In genomic region chr6:125603234-125603633, GRCm38 (mm10) we compare ENCODE assay signal across 8 mouse cellular contexts. TPM values are rescaled to one million over a fixed set of nuclear protein-coding genes. Genes with fewer than 3 reads are reported as not detected.
DNase-seq lines count a peak whose midpoint lies in the region; ATAC-seq and TF ChIP-seq lines count a peak whose summit lies in the region.

No protein-coding gene starts in this region.

- H3K4me2 ChIP-seq in embryonic facial prominence, embryonic 13.5 days: peak overlapping the region; percentile 41
- 0 out of 2 replicates have a peak overlapping the region, but pooled peaks have one; percentile 15 for H3K4me2 ChIP-seq in limb, embryonic 11.5 days (ENCODE audit: low read depth, severe bottlenecking)
- H3K4me2 ChIP-seq in midbrain, embryonic 12.5 days (replicated peaks): peak overlapping the region; percentile 25

- H3K27me3 ChIP-seq in embryonic facial prominence, embryonic 13.5 days: no peaks in the 10 kb centered on the region; the same call in 1 of the 2 replicates
- H3K27me3 ChIP-seq in kidney, adult 2 months (replicated peaks; ENCODE audit: control insufficient read depth, insufficient read depth, low read length): no peaks in the 10 kb centered on the region
- no peaks in the 10 kb centered on the region for H3K27me3 ChIP-seq in limb, embryonic 11.5 days (ENCODE audit: control insufficient read depth, insufficient read depth, low read length)
- peaks cover 27% of the 10 kb centered on the region for H3K27me3 ChIP-seq in midbrain, embryonic 12.5 days

- no peak for TF ChIP-seq POLR2A in kidney, adult 2 months (IDR thresholded peaks at IDR 0.05; ENCODE audit: low read depth, low read length)

- WGBS in embryonic facial prominence, embryonic 13.5 days: 8% methylated on average over 18 of the region's 18 CpGs
- WGBS in kidney, adult 2 months: 6% methylated on average over 18 of the region's 18 CpGs
- WGBS in limb, embryonic 11.5 days: 7% methylated on average over 18 of the region's 18 CpGs
- 5% methylated on average over 18 of the region's 18 CpGs for WGBS in midbrain, embryonic 12.5 days

- no peak overlapping the region for H3K4me3 ChIP-seq in embryonic facial prominence, embryonic 13.5 days
- H3K4me3 ChIP-seq in kidney, adult 2 months (ENCODE audit: insufficient read depth, low read depth, low read length): no peak overlapping the region
- H3K4me3 ChIP-seq in limb, embryonic 11.5 days (ENCODE audit: low read depth, low read length): no peak overlapping the region
- H3K4me3 ChIP-seq in midbrain, embryonic 12.5 days: no peak overlapping the region

- H3K9ac ChIP-seq in embryonic facial prominence, embryonic 13.5 days: no peak overlapping the region
- H3K9ac ChIP-seq in limb, embryonic 11.5 days (ENCODE audit: low read length): no peak overlapping the region
- no peak overlapping the region for H3K9ac ChIP-seq in midbrain, embryonic 12.5 days (replicated peaks)

- no peaks in the 10 kb centered on the region for H3K9me3 ChIP-seq in embryonic facial prominence, embryonic 13.5 days
- no peaks in the 10 kb centered on the region for H3K9me3 ChIP-seq in limb, embryonic 11.5 days (ENCODE audit: control insufficient read depth, low read length)
- no peaks in the 10 kb centered on the region for H3K9me3 ChIP-seq in midbrain, embryonic 12.5 days

- peaks cover 41% of the 10 kb centered on the region for H3K4me1 ChIP-seq in embryonic facial prominence, embryonic 13.5 days
- H3K4me1 ChIP-seq in kidney, adult 2 months (ENCODE audit: control insufficient read depth, insufficient read depth, low read length): no peaks in the 10 kb centered on the region
- H3K4me1 ChIP-seq in limb, embryonic 11.5 days (ENCODE audit: control insufficient read depth, insufficient read depth, low read length): no peaks in the 10 kb centered on the region
- H3K4me1 ChIP-seq in midbrain, embryonic 12.5 days: 0 out of 2 replicates have a peak, but pooled peaks cover 4% of the 10 kb centered on the region

- ATAC-seq in embryonic facial prominence, embryonic 13.5 days (ENCODE audit: insufficient number of reproducible peaks, insufficient read depth, low FRiP score, low TSS enrichment, low read depth): no peak
- peak; percentile 44; the same call in 1 of the 2 replicates for ATAC-seq in limb, embryonic 11.5 days (ENCODE audit: insufficient number of reproducible peaks, low FRiP score, low TSS enrichment, low read depth)
- ATAC-seq in midbrain, embryonic 12.5 days (ENCODE audit: low FRiP score, low read depth): peak; percentile 59
- ATAC-seq in activated CD4-positive, CD25-positive, alpha-beta regulatory T cell, adult 4 months: no peak

- TF ChIP-seq CTCF in kidney, adult 2 months (conservative IDR thresholded peaks at IDR 0.05; ENCODE audit: insufficient read depth, insufficient read length, low read depth, low read length): peak; percentile 84

- H3K27ac ChIP-seq in embryonic facial prominence, embryonic 13.5 days: no peak overlapping the region
- H3K27ac ChIP-seq in kidney, adult 2 months (ENCODE audit: insufficient read depth, low read depth, low read length): no peak overlapping the region
- no peak overlapping the region for H3K27ac ChIP-seq in limb, embryonic 11.5 days (replicated peaks; ENCODE audit: low read depth, low read length)
- no peak overlapping the region for H3K27ac ChIP-seq in midbrain, embryonic 12.5 days (replicated peaks)

- peak; percentile 93 for DNase-seq in adrenal gland, postnatal 14 days
- peak; percentile 84 for DNase-seq in heart, adult 8-10 months (ENCODE audit: low spot score)
- peak; percentile 84 for DNase-seq in kidney, adult 2 months
- peak; percentile 93 for DNase-seq in limb, embryonic 11.5 days (ENCODE audit: low spot score)
- peak; percentile 62 for DNase-seq in skeletal muscle tissue, adult 2 months (ENCODE audit: low read depth, low spot score)

- no peaks in the 10 kb centered on the region for H3K36me3 ChIP-seq in embryonic facial prominence, embryonic 13.5 days
- H3K36me3 ChIP-seq in kidney, adult 2 months (ENCODE audit: control insufficient read depth, insufficient read depth, low read length): no peaks in the 10 kb centered on the region
- no peaks in the 10 kb centered on the region for H3K36me3 ChIP-seq in limb, embryonic 11.5 days (ENCODE audit: control insufficient read depth, insufficient read depth, low read length)
- H3K36me3 ChIP-seq in midbrain, embryonic 12.5 days: no peaks in the 10 kb centered on the region

RNA-seq across cellular contexts. Expression of gene Vwf, which starts 56.7 kb away (rescaled TPM):
- 18.5 and 30.6 TPM in 2 replicates for total RNA-seq in adrenal gland, postnatal 14 days (2021)
- polyA plus RNA-seq in embryonic facial prominence, embryonic 13.5 days (2015; fragmentation: Nextera tagmentation; extraction: Ambion mirVana): 5.0 and 5.4 TPM in 2 replicates
- 100 to 1,000 TPM in 2 of 4 experiments, 10 to 100 TPM in 2; 82.6 to 137 (median 104) TPM for total RNA-seq in heart, adult 8-10 months (2022)
- polyA plus RNA-seq in kidney, adult 2 months (2012; rRNA removed): 14.6 and 16.8 TPM in 2 replicates
- polyA plus RNA-seq in limb, embryonic 11.5 days (2014; fragmentation: Nextera tagmentation; extraction: Ambion mirVana): 6.1 and 6.7 TPM in 2 replicates
- polyA plus RNA-seq in midbrain, embryonic 12.5 days (2016; fragmentation: Nextera tagmentation; extraction: Ambion mirVana): 11.3 and 15.3 TPM in 2 replicates
- under 1 TPM in 1 of 2 experiments, not detected in 1; 0.20 TPM for polyA plus RNA-seq in activated CD4-positive, CD25-positive, alpha-beta regulatory T cell, adult 4 months (2017; shearing (Covaris generic))

Comparison
In these comparisons a context has a peak if more than half of its experiments do, and no peak if none do; other contexts are left out.
1. ATAC-seq: peak in limb, embryonic 11.5 days (single experiment) and midbrain, embryonic 12.5 days (single experiment); none in embryonic facial prominence, embryonic 13.5 days (single experiment) and activated CD4-positive, CD25-positive, alpha-beta regulatory T cell, adult 4 months (single experiment).
2. Peak in every context shown above with its lines, with median percentiles within 50 percentile points of each other: DNase-seq and H3K4me2 ChIP-seq.